Mouse (Mus musculus): ENCODE data around the gene Ddx19a. TPM values are rescaled to one million over a fixed set of nuclear protein-coding genes. Genes with fewer than 3 reads are reported as not detected.
"Not testable (repeated sequence)": the region's sequence is repeated elsewhere in the genome, so short reads cannot be mapped to it uniquely, and the experiment has no call there.

Ddx19a gene
- total RNA-seq, 2 experiments from 2014 or later, result 29.8 to 32.8 TPM

GRCm38 (mm10) chr8:110959906-110960305 is 37.7 kb downstream of the Ddx19a start:
- no peak for DNase-seq (ENCODE audit: low spot score in 2 of 2)
- no peak overlapping the region for H3K4me3 ChIP-seq
- no peak for TF ChIP-seq CTCF (conservative IDR thresholded peaks at IDR 0.05)

GRCm38 (mm10) chr8:110959071-110959780 is 38.4 kb downstream of the Ddx19a start:
- H3K27ac ChIP-seq, result peak overlapping the region; percentile 69
- TF ChIP-seq CTCF (conservative IDR thresholded peaks at IDR 0.05), result no peak
- peak in 1 of 2 experiments; percentile 41 for DNase-seq (ENCODE audit: low spot score in 2 of 2)
- no peak overlapping the region for H3K4me3 ChIP-seq

More at GRCm38 (mm10) chr8:110959906-110960305, 37.7 kb downstream of the Ddx19a start:
- peak overlapping the region; percentile 69 for H3K27ac ChIP-seq

DNA sequence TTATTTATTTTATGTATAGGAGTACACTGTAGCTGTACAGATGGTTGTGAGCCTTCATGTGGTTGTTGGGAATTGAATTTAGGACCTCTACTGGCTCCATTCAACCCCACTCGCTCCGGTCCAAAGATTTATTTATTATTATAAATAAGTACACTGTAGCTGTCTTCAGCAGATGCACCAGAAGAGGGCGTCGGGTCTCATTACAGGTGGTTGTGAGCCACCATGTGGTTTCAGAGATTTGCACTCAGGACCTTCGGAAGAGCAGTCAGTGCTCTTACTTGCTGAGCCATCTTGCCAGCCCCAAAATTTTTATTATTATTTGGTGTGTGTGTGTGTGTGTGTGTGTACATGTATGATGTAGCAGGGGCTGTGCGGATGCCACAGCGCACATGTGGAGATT is 39.0 kb downstream of the Ddx19a start:
- H3K4me3 ChIP-seq; DNase-seq (ENCODE audit: low spot score in 2 of 2): not testable (repeated sequence)
- peak; percentile 38 for TF ChIP-seq CTCF (conservative IDR thresholded peaks at IDR 0.05)
- peak overlapping the region; percentile 69; the same call in 1 of the 2 replicates for H3K27ac ChIP-seq

- no peak overlapping the region for H3K4me3 ChIP-seq
- no peak overlapping the region for H3K27ac ChIP-seq
- DNase-seq (ENCODE audit: low spot score in 2 of 2), result no peak
- no peak for TF ChIP-seq CTCF (conservative IDR thresholded peaks at IDR 0.05)
Measured at GRCm38 (mm10) chr8:110958135-110958534, 39.5 kb downstream of the Ddx19a start.

GRCm38 (mm10) chr8:110957471-110957870 is 40.1 kb downstream of the Ddx19a start:
- Histone ChIP-seq H3K27ac (no peak overlapping the region), H3K4me3 (no peak overlapping the region)
- no peak for TF ChIP-seq CTCF (conservative IDR thresholded peaks at IDR 0.05)
- no peak for DNase-seq (ENCODE audit: low spot score in 2 of 2)

DNA sequence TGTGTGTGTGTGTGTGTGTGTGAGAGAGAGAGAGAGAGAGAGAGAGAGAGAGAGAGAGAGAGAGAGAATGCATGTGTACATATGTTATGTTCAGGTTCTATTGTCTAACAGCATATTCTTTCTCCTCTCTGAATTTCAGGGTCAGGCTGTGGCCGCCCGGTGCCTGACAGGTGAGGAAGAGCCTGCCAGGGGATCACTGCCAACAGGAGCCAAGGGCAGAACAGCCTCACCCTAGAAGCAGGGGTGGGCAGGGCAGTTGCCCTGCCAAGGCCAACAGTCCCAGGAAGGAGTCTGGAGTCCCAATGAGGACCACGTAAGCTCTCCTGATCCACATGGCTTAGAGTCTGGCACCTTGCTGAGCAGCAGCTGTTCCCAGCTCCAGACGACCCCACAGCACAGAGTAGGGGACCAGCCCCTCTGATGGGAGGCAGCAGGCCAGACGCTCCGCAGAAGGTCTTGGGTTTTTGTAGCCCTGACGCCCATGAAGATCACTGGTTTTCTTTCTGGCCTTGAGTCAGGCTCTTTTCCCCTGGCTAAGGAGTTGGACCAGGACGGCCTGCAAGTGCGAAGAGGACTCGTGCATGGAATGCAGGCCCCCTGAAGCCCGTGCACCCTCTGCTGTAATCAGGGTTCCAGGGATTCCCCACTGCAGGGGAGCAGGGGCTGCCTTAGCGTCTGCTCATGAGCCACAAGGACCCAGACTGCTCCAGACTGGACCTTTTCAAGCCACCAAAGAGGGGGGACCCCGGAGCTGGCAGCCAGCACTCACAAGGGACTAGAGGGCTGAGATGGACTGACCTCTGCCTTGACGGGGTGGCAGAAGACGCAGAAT is 40.8 kb downstream of the Ddx19a start:
- H3K4me3 ChIP-seq, result no peak overlapping the region
- H3K27ac ChIP-seq, result no peak overlapping the region
- no peak for TF ChIP-seq CTCF (conservative IDR thresholded peaks at IDR 0.05)
- DNase-seq (ENCODE audit: low spot score in 2 of 2), result no peak

DNA sequence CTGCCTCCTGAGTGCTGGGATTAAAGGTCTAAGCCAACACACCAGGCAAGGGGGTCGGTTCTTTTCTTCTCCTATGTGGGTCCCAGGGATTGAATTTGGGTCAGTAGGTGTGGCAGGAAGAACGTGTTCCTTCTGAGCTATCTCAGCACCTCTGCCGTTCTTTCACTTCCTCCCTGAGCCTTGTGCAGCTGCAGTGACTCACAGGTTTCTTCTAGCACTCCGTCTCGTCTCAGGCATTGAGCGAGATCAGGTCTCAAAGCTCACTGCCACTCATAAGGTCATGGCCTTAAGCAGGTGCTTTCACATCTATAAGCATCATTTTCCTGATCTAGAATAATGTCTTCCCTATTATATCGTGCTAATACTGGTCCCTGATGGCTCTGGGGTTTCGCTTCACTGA is 42.8 kb downstream of the Ddx19a start:
- no peak for DNase-seq (ENCODE audit: low spot score in 2 of 2)
- 0 out of 2 replicates have a peak overlapping the region, but pooled peaks have one; percentile 3 for H3K27ac ChIP-seq
- no peak for TF ChIP-seq CTCF (conservative IDR thresholded peaks at IDR 0.05)
- no peak overlapping the region for H3K4me3 ChIP-seq

DNA sequence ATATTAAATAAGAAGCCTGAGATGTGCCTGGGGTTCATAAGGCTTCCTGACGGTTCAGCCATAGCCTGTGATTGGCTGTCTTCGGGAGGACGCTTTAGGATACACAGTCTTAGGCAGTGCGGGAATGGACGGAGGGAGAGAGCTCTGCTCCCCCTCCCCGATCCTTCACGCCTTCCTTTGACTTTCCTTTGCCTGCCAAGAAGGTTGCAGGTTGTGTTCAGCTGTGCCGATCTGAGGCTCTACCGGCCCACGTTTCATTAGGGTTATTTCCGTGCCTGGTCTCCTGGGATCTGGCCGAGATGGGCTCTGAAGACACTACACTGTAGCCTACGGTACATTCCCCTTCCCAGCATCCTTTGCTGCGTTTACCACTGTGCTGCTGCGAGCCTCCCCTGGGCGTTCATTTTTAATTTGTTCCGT is 47.5 kb downstream of the Ddx19a start:
- no peak for DNase-seq (ENCODE audit: low spot score in 2 of 2)
- H3K27ac ChIP-seq, result peak overlapping the region; percentile 68

GRCm38 (mm10) chr8:110945716-110946115 is 51.9 kb downstream of the Ddx19a start:
- Histone ChIP-seq H3K4me3 (no peak overlapping the region), H3K27ac (no peak overlapping the region)
- no peak for TF ChIP-seq CTCF (conservative IDR thresholded peaks at IDR 0.05)
- no peak for DNase-seq (ENCODE audit: low spot score in 2 of 2)

More for the DNA sequence above, 47.5 kb downstream of the Ddx19a start:
- no peak for TF ChIP-seq CTCF (conservative IDR thresholded peaks at IDR 0.05)
- H3K4me3 ChIP-seq, result no peak overlapping the region; the same call in 1 of the 2 replicates

DNA sequence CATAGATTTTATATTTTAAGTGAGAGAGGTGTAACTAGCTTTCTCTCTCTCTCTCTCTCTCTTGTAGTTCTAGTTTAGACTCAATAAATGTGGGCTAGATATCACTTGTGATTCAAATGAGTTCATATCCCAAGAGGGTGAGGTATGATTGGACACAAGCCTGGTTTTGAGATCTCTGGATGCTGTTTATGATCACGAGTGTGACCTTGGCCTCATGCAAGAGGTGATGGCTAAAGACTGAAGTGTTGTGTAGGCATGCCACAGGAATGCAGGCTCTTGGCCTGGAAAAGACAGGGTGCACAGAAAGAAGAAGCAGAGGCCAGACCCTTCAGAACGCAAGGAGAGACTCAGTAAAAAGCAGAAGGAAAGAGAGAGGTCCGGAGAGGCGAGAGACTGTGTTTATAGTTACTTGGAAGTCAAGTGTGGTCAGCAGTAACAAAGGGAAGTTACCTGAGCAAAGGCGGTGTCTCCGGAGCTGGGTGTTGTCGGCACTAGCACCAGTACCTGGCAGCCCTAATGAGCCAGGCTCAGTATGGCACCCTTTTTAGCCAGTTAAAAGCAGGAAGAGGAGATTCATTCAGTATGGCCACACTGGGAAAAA is 53.2 kb downstream of the Ddx19a start:
- Histone ChIP-seq H3K4me3 (no peak overlapping the region), H3K27ac (no peak overlapping the region)
- DNase-seq (ENCODE audit: low spot score in 2 of 2), result no peak
- no peak for TF ChIP-seq CTCF (conservative IDR thresholded peaks at IDR 0.05)

GRCm38 (mm10) chr8:110941453-110941948 is 56.1 kb downstream of the Ddx19a start:
- peak overlapping the region; percentile 51 for H3K27ac ChIP-seq
- DNase-seq (ENCODE audit: low spot score in 2 of 2), result no peak
- no peak for TF ChIP-seq CTCF (conservative IDR thresholded peaks at IDR 0.05)
- H3K4me3 ChIP-seq, result no peak overlapping the region

- Histone ChIP-seq H3K27ac (peak overlapping the region; percentile 51), H3K4me3 (no peak overlapping the region)
- TF ChIP-seq CTCF (conservative IDR thresholded peaks at IDR 0.05), result no peak
- no peak for DNase-seq (ENCODE audit: low spot score in 2 of 2)
Measured at GRCm38 (mm10) chr8:110940682-110941452, 56.7 kb downstream of the Ddx19a start.

All from layer of hippocampus, adult 2 months (tissue).